Mouse (Mus musculus) erythroblast, adult 5-6 weeks (primary cell): ENCODE measurements around the gene Slc29a1. TPM values are rescaled to one million over a fixed set of nuclear protein-coding genes. Genes with fewer than 3 reads are reported as not detected.
"Not testable (repeated sequence)": the region's sequence is repeated elsewhere in the genome, so short reads cannot be mapped to it uniquely, and the experiment has no call there.

Source experiments
- ATAC-seq: replicated peaks from 2 replicates; pipeline ENCODE4 v1.8.0; 2016; ENCODE audit warnings: moderate number of reproducible peaks, mild to moderate bottlenecking, moderate TSS enrichment, inconsistent platforms; ENCODE audit not compliant: poor library complexity, low FRiP score, severe bottlenecking
- total RNA-seq, 2 experiments: library from RNA; stranded (forward) in 1 of 2; stranded (reverse) in 1 of 2; fragments of 150-400 nt in 1 of 2; fragments of 200-764, 138-1000 nt in 1 of 2; gene quantifications; 2 replicates each; pipeline versions ENCODE4 v1.2.3 to v1.2.4; 2015 to 2017; ENCODE audit warnings: low replicate concordance in 2 of 2

Gene Slc29a1
- 15.9 and 34.5 TPM in 2 replicates for total RNA-seq (2015; ENCODE audit: low replicate concordance)
- total RNA-seq (2017; ENCODE audit: low replicate concordance): 32.9 and 46.5 TPM in 2 replicates

- no peak for ATAC-seq
These were observed at the start of gene Slc29a1 for GRCm38 (mm10) chr17:45599446-45600242. Slc29a1 (minus strand) TSS chr17:45599606.

- 0 out of 2 replicates have a peak, but pooled peaks have one; percentile 43 for ATAC-seq
These were observed 44.8 kb upstream of the Slc29a1 start for GRCm38 (mm10) chr17:45644185-45644584.

GRCm38 (mm10) chr17:45642701-45643100 lies 43.3 kb upstream of the Slc29a1 start:
- peak; percentile 55 for ATAC-seq

GRCm38 (mm10) chr17:45641981-45642380 lies 42.6 kb upstream of the Slc29a1 start:
- ATAC-seq: no peak

- no peak for ATAC-seq
These were observed 39.3 kb upstream of the Slc29a1 start for GRCm38 (mm10) chr17:45638596-45639295.

- no peak for ATAC-seq
These were observed 34.6 kb upstream of the Slc29a1 start for GRCm38 (mm10) chr17:45634033-45634432.

- ATAC-seq: no peak
These were observed 32.5 kb upstream of the Slc29a1 start for GRCm38 (mm10) chr17:45631940-45632339.

GRCm38 (mm10) chr17:45630992-45631391 lies 31.6 kb upstream of the Slc29a1 start:
- no peak for ATAC-seq

GRCm38 (mm10) chr17:45629861-45630694 lies 30.7 kb upstream of the Slc29a1 start:
- ATAC-seq: no peak

GRCm38 (mm10) chr17:45628885-45629855 lies 29.8 kb upstream of the Slc29a1 start:
- no peak for ATAC-seq

- ATAC-seq: no peak
These were observed 28.8 kb upstream of the Slc29a1 start for GRCm38 (mm10) chr17:45628160-45628559.

- peak; percentile 79 for ATAC-seq
These were observed 27.2 kb upstream of the Slc29a1 start for GRCm38 (mm10) chr17:45626577-45627134.

GRCm38 (mm10) chr17:45623425-45623824 lies 24.0 kb upstream of the Slc29a1 start:
- not testable (repeated sequence) for ATAC-seq

GRCm38 (mm10) chr17:45619386-45620256 lies 20.2 kb upstream of the Slc29a1 start:
- no peak for ATAC-seq

- ATAC-seq: no peak
These were observed 19.6 kb upstream of the Slc29a1 start for GRCm38 (mm10) chr17:45618941-45619385.

- ATAC-seq: no peak
These were observed 18.2 kb upstream of the Slc29a1 start for GRCm38 (mm10) chr17:45617655-45618054.

GRCm38 (mm10) chr17:45616679-45617078 lies 17.3 kb upstream of the Slc29a1 start:
- ATAC-seq: no peak
